ENCODE assay signal across 8 mouse cellular contexts in genomic region chr1:64119851-64120250, GRCm38 (mm10). TPM values are rescaled to one million over a fixed set of nuclear protein-coding genes. Genes with fewer than 3 reads are reported as not detected.
A peak's percentile ranks its signal among the peaks of the same experiment; 100 is the strongest.
DNase-seq lines count a peak whose midpoint lies in the region; ATAC-seq and TF ChIP-seq lines count a peak whose summit lies in the region.

No protein-coding gene starts in this region.

- no peaks in the 10 kb centered on the region for H3K9me3 ChIP-seq in forebrain, embryonic 14.5 days (replicated peaks; ENCODE audit: control insufficient read depth, low read length)
- H3K9me3 ChIP-seq in hindbrain, embryonic 12.5 days (replicated peaks), result no peaks in the 10 kb centered on the region

- H3K36me3 ChIP-seq in forebrain, embryonic 14.5 days (ENCODE audit: control insufficient read depth, insufficient read depth, low read length), result no peaks in the 10 kb centered on the region
- no peaks in the 10 kb centered on the region for H3K36me3 ChIP-seq in hindbrain, embryonic 12.5 days

- H3K4me1 ChIP-seq in bone marrow macrophage, adult 2 months (ENCODE audit: control insufficient read depth, insufficient read depth, low read length), result peaks cover 22% of the 10 kb centered on the region
- peaks cover 29% of the 10 kb centered on the region for H3K4me1 ChIP-seq in forebrain, embryonic 14.5 days (ENCODE audit: control insufficient read depth, insufficient read depth, low read length)
- peaks cover 48% of the 10 kb centered on the region for H3K4me1 ChIP-seq in hindbrain, embryonic 12.5 days

- no peak overlapping the region for H3K27ac ChIP-seq in bone marrow macrophage, adult 2 months (ENCODE audit: insufficient read depth, low read depth, low read length)
- peak overlapping the region; percentile 100 for H3K27ac ChIP-seq in forebrain, embryonic 14.5 days (ENCODE audit: low read depth, low read length)
- peak overlapping the region; percentile 100 for H3K27ac ChIP-seq in hindbrain, embryonic 12.5 days

- 0% methylated on average over 8 of the region's 8 CpGs for WGBS in forebrain, embryonic 14.5 days
- WGBS in hindbrain, embryonic 12.5 days, result under 1% methylated on average over 8 of the region's 8 CpGs

- H3K4me3 ChIP-seq in bone marrow macrophage, adult 2 months (ENCODE audit: insufficient read depth, low read length), result peak overlapping the region; percentile 68
- H3K4me3 ChIP-seq in forebrain, embryonic 14.5 days (ENCODE audit: low read depth, low read length), result peak overlapping the region; percentile 72
- H3K4me3 ChIP-seq in hindbrain, embryonic 12.5 days, result peak overlapping the region; percentile 71

- no peak for ATAC-seq in forebrain, embryonic 14.5 days
- ATAC-seq in hindbrain, embryonic 12.5 days (ENCODE audit: low FRiP score), result no peak

- H3K4me2 ChIP-seq in forebrain, embryonic 14.5 days (ENCODE audit: low read length), result peak overlapping the region; percentile 59
- H3K4me2 ChIP-seq in hindbrain, embryonic 12.5 days (replicated peaks), result peak overlapping the region; percentile 67

- TF ChIP-seq POLR2A in bone marrow macrophage, adult 2 months (IDR thresholded peaks at IDR 0.05; ENCODE audit: borderline replicate concordance, low read depth, low read length), result no peak

- H3K9ac ChIP-seq in forebrain, embryonic 14.5 days (ENCODE audit: low read length), result peak overlapping the region; percentile 91
- H3K9ac ChIP-seq in hindbrain, embryonic 12.5 days, result peak overlapping the region; percentile 75

- TF ChIP-seq CTCF in bone marrow macrophage, adult 2 months (IDR thresholded peaks at IDR 0.05; ENCODE audit: low read depth, low read length), result no peak

- H3K27me3 ChIP-seq in forebrain, embryonic 14.5 days (replicated peaks; ENCODE audit: control insufficient read depth, insufficient read depth, low read length), result no peaks in the 10 kb centered on the region
- H3K27me3 ChIP-seq in hindbrain, embryonic 12.5 days, result no peaks in the 10 kb centered on the region

- DNase-seq in adrenal gland, postnatal 10 days, result peak; percentile 60
- DNase-seq in adrenal gland, postnatal 25 days, result no peak
- DNase-seq in forebrain, embryonic 14.5 days (ENCODE audit: low spot score), result peak; percentile 38
- peak; percentile 30 to 50 for DNase-seq in layer of hippocampus, postnatal 36 days
- peak; percentile 34 to 36 for DNase-seq in lung, postnatal 4 days
- DNase-seq in yolk sac, embryonic 10.5 days (ENCODE audit: low spot score), result peak; percentile 37

RNA-seq across cellular contexts. Expression of gene Klf7, which starts 2.2 kb away (rescaled TPM):
- total RNA-seq in adrenal gland, postnatal 10 days (2021), result 10 to 100 TPM; 15.9 to 21.8 TPM
- total RNA-seq in adrenal gland, postnatal 25 days (2021), result 18.6 and 23.3 TPM in 2 replicates
- 8.0 and 11.8 TPM in 2 replicates for polyA plus RNA-seq in bone marrow macrophage, adult 2 months (2012; ENCODE audit: insufficient read depth, insufficient read length, missing spikeins)
- 63.1 and 91.4 TPM in 2 replicates for polyA plus RNA-seq in forebrain, embryonic 14.5 days (2014; fragmentation: Nextera tagmentation; extraction: Ambion mirVana)
- polyA plus RNA-seq in hindbrain, embryonic 12.5 days (2016; fragmentation: Nextera tagmentation; extraction: Ambion mirVana), result 53.2 and 53.4 TPM in 2 replicates
- total RNA-seq in layer of hippocampus, postnatal 36 days (2021), result 10 to 100 TPM; 31.7 to 31.8 TPM
